Mouse (Mus musculus) right cerebral cortex, postnatal 36 days (tissue): ENCODE measurements around the gene Cyp2s1.
"Not testable (repeated sequence)": the region's sequence is repeated elsewhere in the genome, so short reads cannot be mapped to it uniquely, and the experiment has no call there.

Experiments used
- DNase-seq, 2 experiments: peaks; one replicate each; pipeline ENCODE4 v3.0.0; 2022; ENCODE audit warnings: low spot score in 2 of 2, mixed read lengths in 1 of 2

Gene Cyp2s1

GRCm38 (mm10) chr7:25812195-25812594 lies 4.5 kb downstream of the Cyp2s1 start:
- no peak for DNase-seq

- no peak for DNase-seq
These were observed 5.0 kb downstream of the Cyp2s1 start for GRCm38 (mm10) chr7:25811716-25812115.

- DNase-seq = peak in 1 of 2 experiments; percentile 47
These were observed 10.9 kb downstream of the Cyp2s1 start for GRCm38 (mm10) chr7:25805631-25806343.

GRCm38 (mm10) chr7:25804792-25805191 lies 11.9 kb downstream of the Cyp2s1 start:
- DNase-seq = no peak

GRCm38 (mm10) chr7:25803460-25803859 lies 13.3 kb downstream of the Cyp2s1 start:
- no peak for DNase-seq

- DNase-seq = no peak
These were observed 14.2 kb downstream of the Cyp2s1 start for GRCm38 (mm10) chr7:25802241-25803125.

GRCm38 (mm10) chr7:25801031-25801430 lies 15.7 kb downstream of the Cyp2s1 start:
- DNase-seq = no peak

GRCm38 (mm10) chr7:25799369-25799768 lies 17.3 kb downstream of the Cyp2s1 start:
- DNase-seq = no peak

GRCm38 (mm10) chr7:25798540-25798939 lies 18.2 kb downstream of the Cyp2s1 start:
- DNase-seq = no peak

- no peak for DNase-seq
These were observed 21.9 kb downstream of the Cyp2s1 start for GRCm38 (mm10) chr7:25794775-25795174.

- no peak for DNase-seq
These were observed 23.0 kb downstream of the Cyp2s1 start for GRCm38 (mm10) chr7:25793679-25794078.

- DNase-seq = not testable (repeated sequence)
These were observed 23.7 kb downstream of the Cyp2s1 start for GRCm38 (mm10) chr7:25792966-25793365.

- no peak for DNase-seq
These were observed 26.1 kb downstream of the Cyp2s1 start for GRCm38 (mm10) chr7:25790615-25791014.

- no peak for DNase-seq
These were observed 27.6 kb downstream of the Cyp2s1 start for GRCm38 (mm10) chr7:25789129-25789440.

- DNase-seq = peak; percentile 19 to 31
These were observed 28.2 kb downstream of the Cyp2s1 start, which contains the start of gene Axl for GRCm38 (mm10) chr7:25788220-25789128. TSS of gene Axl (minus strand) at chr7:25788705.

- no peak for DNase-seq
These were observed 29.1 kb downstream of the Cyp2s1 start for GRCm38 (mm10) chr7:25787456-25788219.

GRCm38 (mm10) chr7:25786974-25787373 lies 29.7 kb downstream of the Cyp2s1 start:
- no peak for DNase-seq

- no peak for DNase-seq
These were observed 31.0 kb downstream of the Cyp2s1 start for GRCm38 (mm10) chr7:25785752-25786151.

GRCm38 (mm10) chr7:25784808-25785207 lies 31.9 kb downstream of the Cyp2s1 start:
- DNase-seq = no peak

GRCm38 (mm10) chr7:25783746-25784145 lies 33.0 kb downstream of the Cyp2s1 start:
- DNase-seq = no peak

GRCm38 (mm10) chr7:25782744-25783143 lies 34.0 kb downstream of the Cyp2s1 start:
- no peak for DNase-seq
